8 mouse cellular contexts compared by ENCODE assay signal in the genomic region with DNA sequence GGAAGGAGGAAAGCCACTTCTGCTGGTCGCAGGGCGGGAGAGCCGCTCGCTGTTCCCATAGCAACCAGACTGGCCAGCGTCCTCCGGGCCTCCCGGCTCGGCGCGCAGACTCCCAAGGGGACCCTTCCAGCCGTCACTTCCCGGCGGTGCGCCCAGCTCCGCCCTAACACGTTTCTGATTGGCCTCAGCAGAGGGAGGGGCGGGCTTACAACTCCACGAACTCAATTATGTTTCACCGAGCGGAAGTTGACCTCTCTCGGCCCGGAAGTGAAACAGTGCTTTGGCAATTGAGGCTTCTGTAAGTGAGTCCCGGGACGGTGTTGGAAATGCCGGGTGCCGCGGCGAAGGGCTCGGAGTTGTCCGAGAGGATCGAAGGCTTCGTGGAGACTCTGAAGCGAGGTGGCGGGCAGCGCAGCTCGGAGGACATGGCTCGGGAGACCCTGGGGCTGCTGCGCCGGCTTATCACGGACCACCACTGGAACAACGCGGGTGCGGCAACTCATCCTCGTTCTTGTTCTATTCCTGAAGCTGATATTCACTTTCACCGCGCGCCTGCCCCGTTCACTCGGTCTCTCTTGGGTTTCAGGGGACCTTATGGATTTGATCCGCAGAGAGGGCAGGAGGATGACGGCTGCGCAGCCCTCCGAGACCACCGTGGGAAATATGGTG. TPM values are rescaled to one million over a fixed set of nuclear protein-coding genes. Genes with fewer than 3 reads are reported as not detected.
DNase-seq lines count a peak whose midpoint lies in the region; ATAC-seq lines count a peak whose summit lies in the region.

A gene (plus strand): TSS at position 246 of the 669 bp plus-strand sequence.

- intact Hi-C loops in gastrocnemius, postnatal 14 days (cut with DNase I; ENCODE audit: low total_unique reads) = loop anchor here (5.0 kb wide), 1 partner anchor 37 kb away; no protein-coding TSS in a partner anchor
- intact Hi-C loops in left cerebral cortex, postnatal 10 days (cut with DNase I) = loop anchor here (5.0 kb wide), 1 partner anchor 37 kb away; no protein-coding TSS in a partner anchor

- DNase-seq in adipocyte (ENCODE audit: low spot score) = peak; percentile 98
- peak; percentile 99 for DNase-seq in embryo, embryonic 10 days (ENCODE audit: low spot score)
- DNase-seq in gastrocnemius, postnatal 14 days = peak; percentile 98
- peak; percentile 98 to 99 for DNase-seq in left cerebral cortex, postnatal 10 days (ENCODE audit: extremely low spot score in 1 of 2, low spot score in 2 of 2)
- DNase-seq in right cerebral cortex, postnatal 25 days = peak; percentile 99
- DNase-seq in urinary bladder, postnatal 4 days (ENCODE audit: low spot score in 2 of 2) = peak; percentile 98

- peak; percentile 100 for ATAC-seq in inflammation-experienced regulatory T-cells, adult 6 months
- peak; percentile 98 for ATAC-seq in megakaryocyte-erythroid progenitor cell, adult 5-6 weeks (replicated peaks; ENCODE audit: low FRiP score, low TSS enrichment, poor library complexity, severe bottlenecking)

RNA-seq across cellular contexts. Expression of the gene that starts here (rescaled TPM):
- 10 to 100 TPM; 75.6 to 77.1 TPM for total RNA-seq in gastrocnemius, postnatal 14 days (2021)
- 10 to 100 TPM; 66.0 to 86.7 (median 71.7) TPM for polyA plus RNA-seq in inflammation-experienced regulatory T-cells, adult 6 months (2017; shearing (Covaris generic))
- total RNA-seq in left cerebral cortex, postnatal 10 days (2021) = 10 to 100 TPM; 60.8 to 61.7 TPM
- total RNA-seq in megakaryocyte-erythroid progenitor cell, adult 5-6 weeks (2014; fragmentation: Nextera tagmentation) = 95.6 and 101 TPM in 2 replicates
- 64.2 and 72.2 TPM in 2 replicates for total RNA-seq in megakaryocyte-erythroid progenitor cell, adult 5-6 weeks (2017)

Comparison
In these comparisons a context has a peak if more than half of its experiments do, and no peak if none do; other contexts are left out.
1. Peak in every context shown above with its lines: DNase-seq and ATAC-seq.